In the genomic region with DNA sequence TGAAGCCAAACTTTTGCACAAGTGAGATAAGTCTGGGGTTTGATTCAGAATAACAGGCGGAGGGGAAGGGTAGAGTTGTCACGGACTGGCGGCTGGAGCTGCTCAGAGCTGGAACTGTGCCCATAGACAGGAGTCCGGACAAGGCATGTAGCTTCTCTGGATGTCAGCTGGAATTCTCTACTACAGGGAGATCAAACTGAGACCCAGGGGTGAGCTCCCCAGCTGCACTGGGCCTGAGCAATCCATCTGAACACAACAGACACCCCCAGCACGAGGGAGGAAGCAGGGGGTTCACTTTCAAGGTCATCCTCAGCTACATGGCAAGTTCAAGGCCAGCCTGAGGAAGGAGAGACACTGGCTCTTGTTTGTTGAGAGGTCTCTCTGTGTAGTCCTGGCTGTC, we compare ENCODE assay signal across 22 mouse cellular contexts. TPM values are rescaled to one million over a fixed set of nuclear protein-coding genes. Genes with fewer than 3 reads are reported as not detected.
A peak's percentile ranks its signal among the peaks of the same experiment; 100 is the strongest.
DNase-seq lines count a peak whose midpoint lies in the region; ATAC-seq and TF ChIP-seq lines count a peak whose summit lies in the region.
"Had no signal": no experiment of that assay in that cellular context is flagged by ENCODE, and none has a peak within 500 bp of the region (broad histone marks: within the 10 kb centered on the region; RNA-seq: fewer than 3 reads in every experiment).

No protein-coding gene starts in this region.

- H3K27ac ChIP-seq in embryonic facial prominence, embryonic 14.5 days (replicated peaks; ENCODE audit: low read depth, low read length), result no peak overlapping the region
- no peak overlapping the region for H3K27ac ChIP-seq in embryonic facial prominence, embryonic 10.5 days (replicated peaks)
- H3K27ac ChIP-seq in heart, embryonic 15.5 days, result peak overlapping the region; percentile 52
- no peak overlapping the region for H3K27ac ChIP-seq in midbrain, embryonic 14.5 days (replicated peaks; ENCODE audit: low read depth, low read length)
- no peak overlapping the region for H3K27ac ChIP-seq in midbrain, postnatal 0 days (ENCODE audit: low read depth, low read length)
- H3K27ac ChIP-seq in neural tube, embryonic 15.5 days (replicated peaks), result no peak overlapping the region
- H3K27ac ChIP-seq: forebrain, embryonic 10.5 days; left cerebral cortex, adult 2 months; limb, embryonic 10.5 days; stomach, embryonic 15.5 days had no signal

- H3K9ac ChIP-seq in embryonic facial prominence, embryonic 14.5 days (ENCODE audit: low read depth, low read length), result no peak overlapping the region
- H3K9ac ChIP-seq in heart, embryonic 15.5 days, result no peak overlapping the region
- H3K9ac ChIP-seq in midbrain, embryonic 14.5 days (replicated peaks; ENCODE audit: low read length), result no peak overlapping the region
- H3K9ac ChIP-seq in midbrain, postnatal 0 days (replicated peaks; ENCODE audit: low read length, poor library complexity, severe bottlenecking), result no peak overlapping the region
- H3K9ac ChIP-seq in neural tube, embryonic 15.5 days (replicated peaks), result no peak overlapping the region
- H3K9ac ChIP-seq: forebrain, postnatal 0 days; liver, postnatal 0 days; stomach, embryonic 15.5 days had no signal

- no peaks in the 10 kb centered on the region for H3K9me3 ChIP-seq in embryonic facial prominence, embryonic 14.5 days (ENCODE audit: control insufficient read depth, low read length)
- H3K9me3 ChIP-seq in embryonic facial prominence, embryonic 10.5 days, result no peaks in the 10 kb centered on the region
- no peaks in the 10 kb centered on the region for H3K9me3 ChIP-seq in heart, embryonic 15.5 days (replicated peaks)
- no peaks in the 10 kb centered on the region for H3K9me3 ChIP-seq in midbrain, embryonic 14.5 days (ENCODE audit: control insufficient read depth, low read length)
- H3K9me3 ChIP-seq in midbrain, postnatal 0 days (ENCODE audit: low read length), result no peaks in the 10 kb centered on the region
- no peaks in the 10 kb centered on the region for H3K9me3 ChIP-seq in neural tube, embryonic 15.5 days (replicated peaks)
- H3K9me3 ChIP-seq: forebrain, embryonic 10.5 days; limb, embryonic 10.5 days; megakaryocyte, embryonic 14.5 days; stomach, embryonic 15.5 days had no signal

- WGBS in embryonic facial prominence, embryonic 14.5 days, result 72% methylated on average over 5 of the region's 5 CpGs
- 87% methylated on average over 5 of the region's 5 CpGs for WGBS in embryonic facial prominence, embryonic 10.5 days
- WGBS in heart, embryonic 15.5 days, result 12% methylated on average over 5 of the region's 5 CpGs
- WGBS in midbrain, embryonic 14.5 days, result 64% methylated on average over 5 of the region's 5 CpGs
- WGBS in midbrain, postnatal 0 days, result 68% methylated on average over 5 of the region's 5 CpGs
- 71% methylated on average over 5 of the region's 5 CpGs for WGBS in neural tube, embryonic 15.5 days

- no peak overlapping the region for H3K4me2 ChIP-seq in embryonic facial prominence, embryonic 14.5 days (ENCODE audit: low read depth, low read length)
- no peak overlapping the region for H3K4me2 ChIP-seq in heart, embryonic 15.5 days
- no peak overlapping the region for H3K4me2 ChIP-seq in midbrain, embryonic 14.5 days (ENCODE audit: low read length)
- no peak overlapping the region for H3K4me2 ChIP-seq in midbrain, postnatal 0 days (ENCODE audit: low read depth, low read length, poor library complexity, severe bottlenecking)
- H3K4me2 ChIP-seq in neural tube, embryonic 15.5 days, result no peak overlapping the region
- H3K4me2 ChIP-seq: stomach, embryonic 15.5 days had no signal

- peak; percentile 13 for DNase-seq in embryonic facial prominence, embryonic 14.5 days (ENCODE audit: low spot score)
- no peak for DNase-seq in embryonic facial prominence, embryonic 10.5 days (ENCODE audit: low spot score)
- no peak for DNase-seq in heart, postnatal 36 days
- DNase-seq in midbrain, embryonic 14.5 days, result peak; percentile 25
- DNase-seq in midbrain, postnatal 0 days (ENCODE audit: low spot score), result no peak
- DNase-seq: B cell, adult 2 months; cerebellum, adult 11 months; cerebellum, postnatal 14 days; embryo, embryonic 11 days; forebrain, postnatal 0 days; liver, postnatal 0 days; right cerebral cortex, postnatal 25 days; thymus, adult 18-20 months had no signal

- no peaks in the 10 kb centered on the region for H3K4me1 ChIP-seq in embryonic facial prominence, embryonic 14.5 days (ENCODE audit: control insufficient read depth, insufficient read depth, low read length)
- peaks cover 3% of the 10 kb centered on the region; the same call in 1 of the 2 replicates for H3K4me1 ChIP-seq in embryonic facial prominence, embryonic 10.5 days
- H3K4me1 ChIP-seq in heart, embryonic 15.5 days (replicated peaks), result peaks cover 15% of the 10 kb centered on the region
- H3K4me1 ChIP-seq in midbrain, embryonic 14.5 days (ENCODE audit: control insufficient read depth, insufficient read depth, low read length), result no peaks in the 10 kb centered on the region
- no peaks in the 10 kb centered on the region for H3K4me1 ChIP-seq in midbrain, postnatal 0 days (ENCODE audit: insufficient read depth, low read length)
- no peaks in the 10 kb centered on the region for H3K4me1 ChIP-seq in neural tube, embryonic 15.5 days
- H3K4me1 ChIP-seq: forebrain, embryonic 10.5 days; limb, embryonic 10.5 days had no signal

- no peaks in the 10 kb centered on the region for H3K27me3 ChIP-seq in embryonic facial prominence, embryonic 14.5 days (replicated peaks; ENCODE audit: control insufficient read depth, insufficient read depth, low read length)
- H3K27me3 ChIP-seq in embryonic facial prominence, embryonic 10.5 days (replicated peaks; ENCODE audit: low read depth, poor library complexity, severe bottlenecking), result no peaks in the 10 kb centered on the region
- H3K27me3 ChIP-seq in heart, embryonic 15.5 days, result no peaks in the 10 kb centered on the region
- H3K27me3 ChIP-seq in midbrain, embryonic 14.5 days (ENCODE audit: control insufficient read depth, insufficient read depth, low read length), result no peaks in the 10 kb centered on the region
- no peaks in the 10 kb centered on the region for H3K27me3 ChIP-seq in midbrain, postnatal 0 days (ENCODE audit: insufficient read depth, low read length)
- no peaks in the 10 kb centered on the region for H3K27me3 ChIP-seq in neural tube, embryonic 15.5 days (replicated peaks)
- H3K27me3 ChIP-seq: megakaryocyte, embryonic 14.5 days; stomach, embryonic 15.5 days had no signal

- ATAC-seq in embryonic facial prominence, embryonic 14.5 days (ENCODE audit: low read depth), result no peak
- no peak; the same call in 1 of the 2 replicates for ATAC-seq in heart, embryonic 15.5 days (replicated peaks; ENCODE audit: insufficient number of reproducible peaks, insufficient read depth, low FRiP score, low read depth)
- no peak for ATAC-seq in midbrain, embryonic 14.5 days (ENCODE audit: low FRiP score, low TSS enrichment)
- ATAC-seq in midbrain, postnatal 0 days (ENCODE audit: low FRiP score), result no peak
- no peak for ATAC-seq in neural tube, embryonic 15.5 days (ENCODE audit: low FRiP score)
- ATAC-seq: forebrain, postnatal 0 days; inflammation-experienced regulatory T-cells, adult 6 months; liver, postnatal 0 days; midbrain, embryonic 16.5 days had no signal

- H3K4me3 ChIP-seq in embryonic facial prominence, embryonic 14.5 days (ENCODE audit: low read depth, low read length), result no peak overlapping the region
- no peak overlapping the region for H3K4me3 ChIP-seq in embryonic facial prominence, embryonic 10.5 days
- H3K4me3 ChIP-seq in heart, embryonic 15.5 days, result no peak overlapping the region
- H3K4me3 ChIP-seq in midbrain, embryonic 14.5 days (replicated peaks; ENCODE audit: low read depth, low read length), result no peak overlapping the region
- H3K4me3 ChIP-seq in midbrain, postnatal 0 days (ENCODE audit: low read depth, low read length), result no peak overlapping the region
- H3K4me3 ChIP-seq in neural tube, embryonic 15.5 days (replicated peaks), result no peak overlapping the region
- H3K4me3 ChIP-seq: forebrain, embryonic 10.5 days; left cerebral cortex, adult 2 months; limb, embryonic 10.5 days; megakaryocyte, embryonic 14.5 days; stomach, embryonic 15.5 days had no signal

- peaks cover 21% of the 10 kb centered on the region for H3K36me3 ChIP-seq in embryonic facial prominence, embryonic 14.5 days (ENCODE audit: control insufficient read depth, insufficient read depth, low read length)
- H3K36me3 ChIP-seq in embryonic facial prominence, embryonic 10.5 days (replicated peaks), result peaks cover 34% of the 10 kb centered on the region
- peaks cover 16% of the 10 kb centered on the region for H3K36me3 ChIP-seq in heart, embryonic 15.5 days
- peaks cover 10% of the 10 kb centered on the region; the same call in 1 of the 2 replicates for H3K36me3 ChIP-seq in midbrain, embryonic 14.5 days (ENCODE audit: control insufficient read depth, insufficient read depth, low read length)
- peaks cover 10% of the 10 kb centered on the region; the same call in 1 of the 2 replicates for H3K36me3 ChIP-seq in midbrain, postnatal 0 days (ENCODE audit: insufficient read depth, low read length)
- H3K36me3 ChIP-seq in neural tube, embryonic 15.5 days, result peaks cover 9% of the 10 kb centered on the region; the same call in 1 of the 2 replicates
- H3K36me3 ChIP-seq: stomach, embryonic 15.5 days had no signal

- intact Hi-C loops in heart, postnatal 36 days (cut with DNase I), result no loop called here

- no peak for TF ChIP-seq CTCF in midbrain, postnatal 0 days (IDR thresholded peaks at IDR 0.05)

RNA-seq across cellular contexts. Expression of gene Hexb, which starts 13.5 kb away (rescaled TPM):
- polyA plus RNA-seq in embryonic facial prominence, embryonic 14.5 days (2014; fragmentation: Nextera tagmentation; extraction: Ambion mirVana), result 44.4 and 46.0 TPM in 2 replicates
- polyA plus RNA-seq in embryonic facial prominence, embryonic 10.5 days (2016; fragmentation: Nextera tagmentation; extraction: Ambion mirVana), result 14.1 and 18.4 TPM in 2 replicates
- polyA plus RNA-seq in heart, embryonic 15.5 days (2015; fragmentation: Nextera tagmentation; extraction: Ambion mirVana), result 35.1 and 46.6 TPM in 2 replicates
- total RNA-seq in heart, postnatal 36 days (2021), result 10 to 100 TPM; 24.8 to 28.0 TPM
- 32.4 and 38.7 TPM in 2 replicates for polyA plus RNA-seq in midbrain, embryonic 14.5 days (2014; fragmentation: Nextera tagmentation; extraction: Ambion mirVana)
- 55.1 and 70.5 TPM in 2 replicates for total RNA-seq in midbrain, postnatal 0 days (2014; rRNA removed)
- polyA plus RNA-seq in midbrain, postnatal 0 days (2015; fragmentation: Nextera tagmentation; extraction: Ambion mirVana), result 57.7 and 59.7 TPM in 2 replicates
- 54.5 and 66.1 TPM in 2 replicates for polyA plus RNA-seq in neural tube, embryonic 15.5 days (2015; fragmentation: Nextera tagmentation; extraction: Ambion mirVana)

RNA-seq across cellular contexts. Expression of gene Gfm2, which starts 46.9 kb away (rescaled TPM):
- polyA plus RNA-seq in embryonic facial prominence, embryonic 14.5 days (2014; fragmentation: Nextera tagmentation; extraction: Ambion mirVana), result 21.7 and 23.1 TPM in 2 replicates
- polyA plus RNA-seq in embryonic facial prominence, embryonic 10.5 days (2016; fragmentation: Nextera tagmentation; extraction: Ambion mirVana), result 40.9 and 43.5 TPM in 2 replicates
- polyA plus RNA-seq in heart, embryonic 15.5 days (2015; fragmentation: Nextera tagmentation; extraction: Ambion mirVana), result 27.1 and 29.5 TPM in 2 replicates
- 10 to 100 TPM; 50.5 to 50.7 TPM for total RNA-seq in heart, postnatal 36 days (2021)
- polyA plus RNA-seq in midbrain, embryonic 14.5 days (2014; fragmentation: Nextera tagmentation; extraction: Ambion mirVana), result 26.9 and 36.5 TPM in 2 replicates
- 23.1 and 31.4 TPM in 2 replicates for total RNA-seq in midbrain, postnatal 0 days (2014; rRNA removed)
- polyA plus RNA-seq in midbrain, postnatal 0 days (2015; fragmentation: Nextera tagmentation; extraction: Ambion mirVana), result 21.5 and 24.1 TPM in 2 replicates
- 34.2 and 34.3 TPM in 2 replicates for polyA plus RNA-seq in neural tube, embryonic 15.5 days (2015; fragmentation: Nextera tagmentation; extraction: Ambion mirVana)

RNA-seq across cellular contexts. Expression of gene Nsa2, which starts 46.9 kb away (rescaled TPM):
- polyA plus RNA-seq in embryonic facial prominence, embryonic 14.5 days (2014; fragmentation: Nextera tagmentation; extraction: Ambion mirVana), result 74.3 and 77.3 TPM in 2 replicates
- 64.1 and 66.6 TPM in 2 replicates for polyA plus RNA-seq in embryonic facial prominence, embryonic 10.5 days (2016; fragmentation: Nextera tagmentation; extraction: Ambion mirVana)
- 37.0 and 42.0 TPM in 2 replicates for polyA plus RNA-seq in heart, embryonic 15.5 days (2015; fragmentation: Nextera tagmentation; extraction: Ambion mirVana)
- 10 to 100 TPM; 42.6 to 49.5 TPM for total RNA-seq in heart, postnatal 36 days (2021)
- polyA plus RNA-seq in midbrain, embryonic 14.5 days (2014; fragmentation: Nextera tagmentation; extraction: Ambion mirVana), result 46.1 and 48.1 TPM in 2 replicates
- total RNA-seq in midbrain, postnatal 0 days (2014; rRNA removed), result 24.1 and 32.0 TPM in 2 replicates
- 35.6 and 40.2 TPM in 2 replicates for polyA plus RNA-seq in midbrain, postnatal 0 days (2015; fragmentation: Nextera tagmentation; extraction: Ambion mirVana)
- 36.0 and 44.8 TPM in 2 replicates for polyA plus RNA-seq in neural tube, embryonic 15.5 days (2015; fragmentation: Nextera tagmentation; extraction: Ambion mirVana)

RNA-seq across cellular contexts. Expression of gene Enc1, which starts 56.2 kb away (rescaled TPM):
- polyA plus RNA-seq in embryonic facial prominence, embryonic 14.5 days (2014; fragmentation: Nextera tagmentation; extraction: Ambion mirVana), result 9.5 TPM in 2 replicates
- polyA plus RNA-seq in embryonic facial prominence, embryonic 10.5 days (2016; fragmentation: Nextera tagmentation; extraction: Ambion mirVana), result 5.6 and 6.8 TPM in 2 replicates
- 3.8 and 4.0 TPM in 2 replicates for polyA plus RNA-seq in heart, embryonic 15.5 days (2015; fragmentation: Nextera tagmentation; extraction: Ambion mirVana)
- total RNA-seq in heart, postnatal 36 days (2021), result 1 to 10 TPM; 4.7 to 8.1 TPM
- 94.2 and 99.0 TPM in 2 replicates for polyA plus RNA-seq in midbrain, embryonic 14.5 days (2014; fragmentation: Nextera tagmentation; extraction: Ambion mirVana)
- total RNA-seq in midbrain, postnatal 0 days (2014; rRNA removed), result 326 and 348 TPM in 2 replicates
- 54.0 and 54.2 TPM in 2 replicates for polyA plus RNA-seq in midbrain, postnatal 0 days (2015; fragmentation: Nextera tagmentation; extraction: Ambion mirVana)
- 65.8 and 79.2 TPM in 2 replicates for polyA plus RNA-seq in neural tube, embryonic 15.5 days (2015; fragmentation: Nextera tagmentation; extraction: Ambion mirVana)

Comparison
In these comparisons a context has a peak if more than half of its experiments do, and no peak if none do; other contexts are left out.
1. DNase-seq: peak in embryonic facial prominence, embryonic 14.5 days (single experiment) and midbrain, embryonic 14.5 days (single experiment); none in embryonic facial prominence, embryonic 10.5 days (single experiment), heart, postnatal 36 days (0 of 2) and midbrain, postnatal 0 days (single experiment).